Mouse (Mus musculus): ENCODE data around the gene Sepsecs. TPM values are rescaled to one million over a fixed set of nuclear protein-coding genes. Genes with fewer than 3 reads are reported as not detected.

Gene Sepsecs
- polyA plus RNA-seq, 1 experiment from 2014 or later, result 12.0 TPM

DNA sequence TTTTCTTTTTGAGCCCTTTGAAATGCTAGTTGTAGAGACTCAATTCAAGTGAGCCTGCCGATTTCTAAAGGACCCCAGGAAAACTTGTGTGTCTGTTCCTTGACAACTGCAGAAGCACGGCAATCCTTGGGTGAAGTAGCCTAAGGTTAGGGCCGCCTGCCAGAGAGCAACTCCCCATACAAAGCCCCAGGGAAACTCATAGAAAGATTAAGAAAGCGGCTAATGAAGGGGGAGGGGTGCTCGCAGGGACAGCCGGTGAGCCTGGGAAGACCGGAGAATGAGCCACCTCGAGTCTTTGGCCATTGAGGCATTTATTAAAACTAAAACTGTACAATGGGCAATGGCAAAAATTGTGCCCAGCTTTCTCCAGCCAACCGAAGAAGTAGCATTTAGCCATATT is 3.8 kb upstream of the Sepsecs start:
- Histone ChIP-seq H3K36me3 (replicated peaks; ENCODE audit: insufficient read depth, low read length) (no peaks in the 10 kb centered on the region), H3K27me3 (ENCODE audit: insufficient read depth, low read length) (no peaks in the 10 kb centered on the region), H3K4me1 (ENCODE audit: insufficient read depth) (peaks cover 13% of the 10 kb centered on the region), H3K9ac (replicated peaks) (no peak overlapping the region), H3K4me3 (ENCODE audit: low read depth, low read length) (no peak overlapping the region), H3K9me3 (ENCODE audit: low read length) (no peaks in the 10 kb centered on the region), H3K27ac (ENCODE audit: low read depth) (no peak overlapping the region), H3K4me2 (ENCODE audit: low read depth, low read length) (no peak overlapping the region)
- TF ChIP-seq EP300 (IDR thresholded peaks at IDR 0.05; ENCODE audit: low read depth) (no peak), CTCF (IDR thresholded peaks at IDR 0.05; ENCODE audit: low read depth) (no peak)
- WGBS (ENCODE audit: insufficient replicate concordance), result 56% methylated on average over 9 of the region's 9 CpGs
- ATAC-seq, result no peak
- DNase-seq, result no peak

DNA sequence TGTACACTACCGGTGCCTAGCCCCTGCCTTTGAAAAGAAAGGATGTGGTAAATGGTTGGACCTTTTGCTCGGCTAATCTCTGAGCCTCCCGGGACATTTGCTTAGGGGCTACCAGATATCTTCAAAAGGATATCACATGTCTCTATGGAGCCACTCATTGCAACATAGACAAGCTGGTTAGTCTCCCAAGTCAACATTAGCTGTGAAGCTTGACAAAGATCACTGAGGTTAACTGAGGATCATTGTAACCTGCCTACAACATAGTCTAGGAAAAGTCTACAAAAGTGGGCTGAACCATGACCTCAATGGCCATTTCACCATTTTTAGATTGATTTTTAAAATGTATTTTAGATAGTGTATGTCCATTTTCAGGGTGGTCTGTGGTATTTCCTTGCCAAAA is 1.2 kb upstream of the Sepsecs start:
- Histone ChIP-seq H3K9me3 (ENCODE audit: low read length) (no peaks in the 10 kb centered on the region), H3K9ac (replicated peaks) (no peak overlapping the region), H3K4me1 (ENCODE audit: insufficient read depth) (peaks cover 15% of the 10 kb centered on the region), H3K27ac (ENCODE audit: low read depth) (peak overlapping the region; percentile 51; the same call in 1 of the 2 replicates), H3K36me3 (replicated peaks; ENCODE audit: insufficient read depth, low read length) (no peaks in the 10 kb centered on the region; the same call in 1 of the 2 replicates), H3K27me3 (ENCODE audit: insufficient read depth, low read length) (no peaks in the 10 kb centered on the region), H3K4me3 (ENCODE audit: low read depth, low read length) (no peak overlapping the region), H3K4me2 (ENCODE audit: low read depth, low read length) (no peak overlapping the region)
- peak; percentile 69 for ATAC-seq
- no peak for DNase-seq
- 58% methylated on average over 3 of the region's 3 CpGs for WGBS (ENCODE audit: insufficient replicate concordance)
- no peak for TF ChIP-seq EP300 (IDR thresholded peaks at IDR 0.05; ENCODE audit: low read depth)
- TF ChIP-seq CTCF (IDR thresholded peaks at IDR 0.05; ENCODE audit: low read depth), result no peak

DNA sequence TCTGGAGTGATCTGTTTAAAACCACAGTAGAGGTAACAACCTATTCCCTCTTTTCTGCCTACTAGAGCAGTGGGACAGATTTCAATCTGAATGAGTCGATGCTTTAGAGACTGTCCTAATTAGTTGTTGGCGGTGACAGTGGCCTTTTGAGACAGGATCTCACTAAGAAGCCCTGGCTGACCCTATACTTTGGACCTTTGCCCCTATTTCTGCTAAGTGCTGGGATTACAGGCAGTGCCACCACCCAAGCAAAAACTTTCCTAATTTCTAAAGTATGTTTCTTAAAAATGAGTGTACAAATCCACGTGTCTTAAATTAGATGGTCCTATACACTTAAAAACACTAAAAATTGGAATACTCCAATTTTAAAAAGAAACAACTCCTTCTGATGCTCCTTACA is 2.7 kb downstream of the Sepsecs start:
- no peaks in the 10 kb centered on the region for H3K9me3 ChIP-seq (ENCODE audit: low read length)
- H3K27me3 ChIP-seq (ENCODE audit: insufficient read depth, low read length), result no peaks in the 10 kb centered on the region
- ATAC-seq (no peak), DNase-seq (no peak)
- TF ChIP-seq CTCF (IDR thresholded peaks at IDR 0.05; ENCODE audit: low read depth), result no peak
- no peak for TF ChIP-seq EP300 (IDR thresholded peaks at IDR 0.05; ENCODE audit: low read depth)
- H3K9ac ChIP-seq (replicated peaks), result no peak overlapping the region
- WGBS (ENCODE audit: insufficient replicate concordance), result 86% methylated on average over 3 of the region's 3 CpGs
- H3K27ac ChIP-seq (ENCODE audit: low read depth), result no peak overlapping the region
- H3K4me1 ChIP-seq (ENCODE audit: insufficient read depth), result peaks cover 15% of the 10 kb centered on the region
- no peak overlapping the region for H3K4me3 ChIP-seq (ENCODE audit: low read depth, low read length)
- no peak overlapping the region for H3K4me2 ChIP-seq (ENCODE audit: low read depth, low read length)
- peaks cover 25% of the 10 kb centered on the region for H3K36me3 ChIP-seq (replicated peaks; ENCODE audit: insufficient read depth, low read length)

- ATAC-seq, result no peak
- 55% methylated on average over 4 of the region's 4 CpGs for WGBS (ENCODE audit: insufficient replicate concordance)
- Histone ChIP-seq H3K4me1 (ENCODE audit: insufficient read depth) (no peaks in the 10 kb centered on the region), H3K4me3 (ENCODE audit: low read depth, low read length) (no peak overlapping the region), H3K9me3 (ENCODE audit: low read length) (no peaks in the 10 kb centered on the region), H3K4me2 (ENCODE audit: low read depth, low read length) (no peak overlapping the region), H3K27ac (ENCODE audit: low read depth) (no peak overlapping the region), H3K9ac (replicated peaks) (no peak overlapping the region), H3K36me3 (replicated peaks; ENCODE audit: insufficient read depth, low read length) (peaks cover 45% of the 10 kb centered on the region), H3K27me3 (ENCODE audit: insufficient read depth, low read length) (no peaks in the 10 kb centered on the region)
- TF ChIP-seq EP300 (IDR thresholded peaks at IDR 0.05; ENCODE audit: low read depth) (no peak), CTCF (IDR thresholded peaks at IDR 0.05; ENCODE audit: low read depth) (no peak)
- no peak for DNase-seq
Observed at GRCm38 (mm10) chr5:52657957-52658356, 11.6 kb downstream of the Sepsecs start.

DNA sequence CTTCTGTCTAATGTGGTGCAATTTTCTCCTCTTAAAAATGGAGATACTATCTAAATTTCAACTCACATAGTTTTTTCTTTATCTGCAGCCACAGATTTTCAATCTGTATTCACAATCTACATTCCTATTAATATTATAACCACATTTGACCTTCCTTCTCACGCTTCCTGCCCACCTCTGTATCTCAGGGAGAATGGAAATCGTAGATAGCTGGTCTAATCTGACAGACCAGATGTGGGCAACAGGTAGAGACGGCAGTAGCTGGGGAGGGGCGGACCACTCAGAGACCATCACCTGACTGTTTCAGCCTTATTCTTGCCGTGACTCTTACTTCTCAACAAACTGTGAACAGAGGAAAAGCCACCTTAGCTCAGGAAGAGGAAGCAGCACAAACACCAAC is 12.2 kb downstream of the Sepsecs start:
- peaks cover 45% of the 10 kb centered on the region for H3K36me3 ChIP-seq (replicated peaks; ENCODE audit: insufficient read depth, low read length)
- no peak overlapping the region for H3K4me3 ChIP-seq (ENCODE audit: low read depth, low read length)
- no peak overlapping the region for H3K9ac ChIP-seq (replicated peaks)

DNA sequence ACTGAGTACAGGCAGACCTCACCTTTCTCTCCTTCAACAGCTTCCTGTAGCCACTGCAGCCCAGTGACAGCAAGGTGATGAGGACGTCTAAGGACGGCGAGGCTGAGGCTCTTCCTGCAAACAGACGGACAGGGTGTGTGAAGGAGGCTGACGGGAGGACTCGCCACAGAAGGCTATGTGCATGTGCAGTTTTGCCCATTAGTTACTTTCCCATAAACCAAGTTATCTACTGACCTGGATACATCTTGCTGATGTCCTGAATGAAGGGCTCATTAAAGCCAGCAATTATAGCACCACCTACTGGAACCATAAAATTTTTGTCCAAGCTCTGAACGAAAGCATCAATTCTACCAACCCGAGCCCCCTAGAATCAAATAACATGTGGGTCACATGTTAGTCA is 13.5 kb downstream of the Sepsecs start:
- H3K4me3 ChIP-seq (ENCODE audit: low read depth, low read length), result no peak overlapping the region
- no peak for TF ChIP-seq EP300 (IDR thresholded peaks at IDR 0.05; ENCODE audit: low read depth)
- TF ChIP-seq CTCF (IDR thresholded peaks at IDR 0.05; ENCODE audit: low read depth), result peak; percentile 48
- DNase-seq (no peak), ATAC-seq (no peak)
- H3K9me3 ChIP-seq (ENCODE audit: low read length), result no peaks in the 10 kb centered on the region
- no peaks in the 10 kb centered on the region for H3K27me3 ChIP-seq (ENCODE audit: insufficient read depth, low read length)
- no peak overlapping the region for H3K9ac ChIP-seq (replicated peaks)
- WGBS (ENCODE audit: insufficient replicate concordance), result 81% methylated on average over 8 of the region's 8 CpGs
- H3K4me1 ChIP-seq (ENCODE audit: insufficient read depth), result no peaks in the 10 kb centered on the region
- no peak overlapping the region for H3K4me2 ChIP-seq (ENCODE audit: low read depth, low read length)
- peaks cover 43% of the 10 kb centered on the region for H3K36me3 ChIP-seq (replicated peaks; ENCODE audit: insufficient read depth, low read length)
- H3K27ac ChIP-seq (ENCODE audit: low read depth), result no peak overlapping the region

More for the DNA sequence above, 12.2 kb downstream of the Sepsecs start:
- ATAC-seq (no peak), DNase-seq (no peak)
- no peaks in the 10 kb centered on the region for H3K4me1 ChIP-seq (ENCODE audit: insufficient read depth)
- H3K27me3 ChIP-seq (ENCODE audit: insufficient read depth, low read length), result no peaks in the 10 kb centered on the region
- TF ChIP-seq EP300 (IDR thresholded peaks at IDR 0.05; ENCODE audit: low read depth), result no peak
- no peak for TF ChIP-seq CTCF (IDR thresholded peaks at IDR 0.05; ENCODE audit: low read depth)
- 76% methylated on average over 5 of the region's 5 CpGs for WGBS (ENCODE audit: insufficient replicate concordance)
- H3K9me3 ChIP-seq (ENCODE audit: low read length), result no peaks in the 10 kb centered on the region
- H3K27ac ChIP-seq (ENCODE audit: low read depth), result no peak overlapping the region
- no peak overlapping the region for H3K4me2 ChIP-seq (ENCODE audit: low read depth, low read length)

- Histone ChIP-seq H3K27ac (ENCODE audit: low read depth) (no peak overlapping the region), H3K9ac (replicated peaks) (no peak overlapping the region), H3K4me2 (ENCODE audit: low read depth, low read length) (no peak overlapping the region), H3K36me3 (replicated peaks; ENCODE audit: insufficient read depth, low read length) (peaks cover 40% of the 10 kb centered on the region), H3K27me3 (ENCODE audit: insufficient read depth, low read length) (no peaks in the 10 kb centered on the region), H3K4me3 (ENCODE audit: low read depth, low read length) (no peak overlapping the region), H3K9me3 (ENCODE audit: low read length) (no peaks in the 10 kb centered on the region), H3K4me1 (ENCODE audit: insufficient read depth) (no peaks in the 10 kb centered on the region)
- ATAC-seq (no peak), DNase-seq (no peak)
- TF ChIP-seq EP300 (IDR thresholded peaks at IDR 0.05; ENCODE audit: low read depth), result no peak
- no peak for TF ChIP-seq CTCF (IDR thresholded peaks at IDR 0.05; ENCODE audit: low read depth)
- 93% methylated on average over 5 of the region's 5 CpGs for WGBS (ENCODE audit: insufficient replicate concordance)
Observed at GRCm38 (mm10) chr5:52654961-52655360, 14.5 kb downstream of the Sepsecs start.

All from liver, postnatal 0 days (tissue).